Mouse (Mus musculus) midbrain, embryonic 14.5 days (tissue): ENCODE measurements at regions not wholly inside any gene's neighbourhood (a gene's known extent, or its start where the extent isn't known, plus 50 kb on each side); places are given as distances from the start of the nearest gene placed in this dataset.

Experiments
- ATAC-seq: fragments of 200-750 bp; cut with Nextera tagmentation; 2 replicates; pipeline ENCODE4 v1.8.0; 2017; ENCODE audit warnings: moderate number of reproducible peaks, moderate library complexity; ENCODE audit not compliant: low FRiP score, low TSS enrichment
- DNase-seq: peaks from one replicate; pipeline ENCODE4 v3.0.0-alpha.2; 2015
- H3K27ac ChIP-seq: fragments of 300-500 bp; sonication (generic); replicated peaks from 2 replicates; pipeline ENCODE4 v1.5.1; 2014; ENCODE audit warnings: mild to moderate bottlenecking, low read depth, low read length, moderate library complexity
- H3K27me3 ChIP-seq: fragments of 300-500 bp; sonication (generic); 2 replicates; pipeline ENCODE4 v1.6.1; 2014; ENCODE audit warnings: low read length, control low read depth, mixed read lengths; ENCODE audit not compliant: control insufficient read depth, insufficient read depth
- H3K36me3 ChIP-seq: fragments of 300-500 bp; sonication (generic); 2 replicates; pipeline ENCODE4 v1.6.1; 2014; ENCODE audit warnings: low read length, control low read depth; ENCODE audit not compliant: control insufficient read depth, insufficient read depth
- H3K4me1 ChIP-seq: fragments of 300-500 bp; sonication (generic); 2 replicates; pipeline ENCODE4 v1.6.1; 2014; ENCODE audit warnings: mild to moderate bottlenecking, antibody characterized with exemption, low read length, control low read depth; ENCODE audit not compliant: control insufficient read depth, insufficient read depth
- H3K4me2 ChIP-seq: fragments of 300-500 bp; sonication (generic); 2 replicates; pipeline ENCODE4 v1.6.1; 2014; ENCODE audit warnings: mild to moderate bottlenecking, low read length, moderate library complexity
- H3K4me3 ChIP-seq: fragments of 300-500 bp; sonication (generic); replicated peaks from 2 replicates; pipeline ENCODE4 v1.5.1; 2014; ENCODE audit warnings: low read depth, low read length
- H3K9ac ChIP-seq: fragments of 300-500 bp; sonication (generic); replicated peaks from 2 replicates; pipeline ENCODE4 v1.6.1; 2014; ENCODE audit warnings: mild to moderate bottlenecking, low read length, moderate library complexity
- H3K9me3 ChIP-seq: fragments of 300-500 bp; sonication (generic); 2 replicates; pipeline ENCODE4 v1.6.1; 2016; ENCODE audit warnings: low read length, control low read depth, mixed read lengths; ENCODE audit not compliant: control insufficient read depth
- WGBS: fragments of 180-500 bp; shearing (Covaris S2); extraction: QIAGEN DNeasy Blood & Tissue Kit; methylation state at CpG from one replicate; pipeline ENCODE4 v1.1.7; 2014; 5-methylcytosine and 5-hydroxymethylcytosine counted together

GRCm38 (mm10) chr2:73967618-73968017, 56.5 kb upstream of the Atp5g3 start:
- H3K4me2 ChIP-seq: no peak overlapping the region
- no peak overlapping the region for H3K27ac ChIP-seq
- no peak overlapping the region for H3K9ac ChIP-seq
- DNase-seq (no peak), ATAC-seq (no peak)
- 0 out of 2 replicates have a peak, but pooled peaks cover 7% of the 10 kb centered on the region for H3K4me1 ChIP-seq
- H3K27me3 ChIP-seq: no peaks in the 10 kb centered on the region
- no peaks in the 10 kb centered on the region for H3K9me3 ChIP-seq
- WGBS: 56% methylated on average over 7 of the region's 7 CpGs
- H3K4me3 ChIP-seq: no peak overlapping the region
- H3K36me3 ChIP-seq: no peaks in the 10 kb centered on the region

- Histone ChIP-seq H3K4me3 (no peak overlapping the region), H3K27me3 (no peaks in the 10 kb centered on the region), H3K4me2 (peak overlapping the region; percentile 37; the same call in 1 of the 2 replicates), H3K9me3 (no peaks in the 10 kb centered on the region), H3K36me3 (no peaks in the 10 kb centered on the region), H3K27ac (no peak overlapping the region), H3K9ac (no peak overlapping the region), H3K4me1 (0 out of 2 replicates have a peak, but pooled peaks cover 7% of the 10 kb centered on the region)
- 19% methylated on average over 4 of the region's 4 CpGs for WGBS
- ATAC-seq (no peak), DNase-seq (peak; percentile 88)
Observed at GRCm38 (mm10) chr2:73965595-73965994, 54.5 kb upstream of the Atp5g3 start.
